Mouse (Mus musculus) forebrain, embryonic 13.5 days (tissue): ENCODE measurements around the gene Tlk2. TPM values are rescaled to one million over a fixed set of nuclear protein-coding genes. Genes with fewer than 3 reads are reported as not detected.
A peak's percentile ranks its signal among the peaks of the same experiment; 100 is the strongest.
"Not testable (repeated sequence)": the region's sequence is repeated elsewhere in the genome, so short reads cannot be mapped to it uniquely, and the experiment has no call there.

Source experiments
- ATAC-seq: fragments of 200-750 bp; cut with Nextera tagmentation; 2 replicates; pipeline ENCODE4 v1.8.0; 2017
- H3K27ac ChIP-seq: fragments of 300-500 bp; sonication (generic); 2 replicates; pipeline ENCODE4 v1.5.1; 2015; ENCODE audit warnings: inconsistent platforms, mild to moderate bottlenecking, moderate library complexity
- H3K27me3 ChIP-seq: fragments of 300-500 bp; sonication (generic); 2 replicates; pipeline ENCODE4 v1.6.1; 2015; ENCODE audit warnings: mild to moderate bottlenecking, inconsistent platforms
- H3K36me3 ChIP-seq: fragments of 300-500 bp; sonication (generic); 2 replicates; pipeline ENCODE4 v1.6.1; 2015; ENCODE audit warnings: mild to moderate bottlenecking, inconsistent platforms; ENCODE audit not compliant: poor library complexity, severe bottlenecking
- H3K4me1 ChIP-seq: fragments of 300-500 bp; sonication (generic); 2 replicates; pipeline ENCODE4 v1.6.1; 2015; ENCODE audit warnings: inconsistent platforms
- H3K4me2 ChIP-seq: fragments of 300-500 bp; sonication (generic); 2 replicates; pipeline ENCODE4 v1.6.1; 2015; ENCODE audit warnings: inconsistent platforms, mild to moderate bottlenecking, moderate library complexity
- H3K4me3 ChIP-seq: fragments of 300-500 bp; sonication (generic); 2 replicates; pipeline ENCODE4 v1.5.1; 2015; ENCODE audit warnings: mild to moderate bottlenecking, inconsistent platforms
- H3K9ac ChIP-seq: fragments of 300-500 bp; sonication (generic); 2 replicates; pipeline ENCODE4 v1.6.1; 2015; ENCODE audit warnings: mild to moderate bottlenecking, inconsistent platforms
- H3K9me3 ChIP-seq: fragments of 300-500 bp; sonication (generic); replicated peaks from 2 replicates; pipeline ENCODE4 v1.6.1; 2016; ENCODE audit warnings: inconsistent platforms
- WGBS: fragments of 180-500 bp; shearing (Covaris S2); methylation state at CpG from one replicate; pipeline ENCODE4 v1.1.7; 2015; 5-methylcytosine and 5-hydroxymethylcytosine counted together
- polyA plus RNA-seq: library from polyadenylated mRNA; unstranded; fragments of >200 nt; fragmentation: Nextera tagmentation; extraction: Ambion mirVana; gene quantifications from 2 replicates; pipeline ENCODE4 v1.2.1, GENCODE M21; 2015

The Tlk2 gene
- 19.3 and 21.0 TPM in 2 replicates for polyA plus RNA-seq

DNA sequence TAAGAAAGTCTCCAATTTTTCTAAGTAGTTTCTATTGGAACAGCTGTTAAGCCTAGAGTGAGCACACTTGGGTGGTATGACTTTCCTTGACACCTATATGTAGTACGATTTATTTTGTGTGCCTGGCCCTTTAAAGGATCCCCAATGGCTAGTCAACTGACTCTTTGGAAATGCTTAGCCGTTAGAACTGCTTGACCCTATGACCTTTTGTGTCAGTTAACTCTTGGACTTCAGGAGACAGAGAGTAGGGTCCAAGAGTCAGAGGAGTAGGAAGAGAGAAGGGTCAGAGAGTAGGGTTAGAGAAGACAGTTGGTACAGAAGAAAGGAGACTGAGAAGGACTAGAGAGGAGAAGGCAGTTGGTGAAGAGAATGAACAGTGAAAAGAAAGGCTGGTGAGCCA, at the start of gene Tlk2:
Gene Tlk2 (plus strand): TSS at position 292 of the 400 bp plus-strand sequence.
- peak within 1 kb of the TSS; percentile 93 for H3K4me3 ChIP-seq
- ATAC-seq = no peak
- peaks cover 22% of the 10 kb centered on the region for H3K4me1 ChIP-seq
- H3K9me3 ChIP-seq = no peaks in the 10 kb centered on the region
- 53% methylated on average over 2 of the region's 2 CpGs for WGBS
- H3K27ac ChIP-seq = 0 out of 2 replicates have a peak within 1 kb of the TSS, but pooled peaks have one; percentile 19
- H3K9ac ChIP-seq = no peak within 1 kb of the TSS
- H3K4me2 ChIP-seq = peak within 1 kb of the TSS; percentile 77
- H3K27me3 ChIP-seq = no peaks in the 10 kb centered on the region
- H3K36me3 ChIP-seq = peaks cover 12% of the 10 kb centered on the region; the same call in 1 of the 2 replicates

DNA sequence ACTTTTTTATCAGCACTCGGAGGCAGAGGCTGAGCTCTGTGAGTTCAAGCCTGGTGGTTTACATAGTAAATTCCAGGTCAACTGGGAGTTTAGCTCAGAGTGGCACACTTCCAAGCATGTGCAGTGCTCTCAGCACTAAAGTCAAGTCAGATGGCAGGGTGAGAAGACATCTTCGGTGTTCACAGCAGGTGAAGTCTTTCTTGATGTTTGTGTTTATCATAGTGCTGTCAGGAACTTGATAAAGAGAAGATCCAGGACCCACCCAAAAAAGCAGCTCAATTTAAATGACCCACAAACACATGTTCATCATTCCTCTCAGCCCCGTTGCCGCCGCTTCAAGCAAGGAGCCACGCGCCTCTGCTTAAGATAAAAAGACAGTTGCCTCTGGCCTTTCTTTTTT, 42.9 kb upstream of the Tlk2 start:
- no peak for ATAC-seq
- H3K27ac ChIP-seq = no peak overlapping the region
- no peak overlapping the region for H3K4me2 ChIP-seq
- no peaks in the 10 kb centered on the region for H3K9me3 ChIP-seq
- no peaks in the 10 kb centered on the region for H3K27me3 ChIP-seq
- no peak overlapping the region for H3K9ac ChIP-seq
- no peak overlapping the region for H3K4me3 ChIP-seq
- H3K36me3 ChIP-seq = peaks cover 99% of the 10 kb centered on the region
- WGBS = 98% methylated on average over 7 of the region's 7 CpGs
- no peaks in the 10 kb centered on the region for H3K4me1 ChIP-seq

DNA sequence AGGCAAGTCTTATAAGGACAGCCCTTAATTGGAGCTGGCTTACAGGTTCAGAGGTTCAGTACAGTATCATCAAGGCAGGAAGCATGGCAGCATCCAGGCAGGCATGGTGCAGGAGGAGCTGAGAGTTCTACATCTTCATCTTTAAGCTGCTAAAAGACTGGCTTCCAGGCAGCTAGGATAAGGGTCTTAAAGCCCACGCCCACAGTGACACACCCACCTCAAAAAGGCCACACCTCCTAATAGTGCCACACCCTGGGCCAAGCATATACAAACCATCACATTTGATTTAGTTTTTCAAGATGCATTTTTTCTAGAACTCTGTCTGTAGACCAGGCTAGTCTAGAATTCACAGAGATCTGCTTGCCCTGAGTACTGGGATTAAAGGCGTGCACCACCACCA, 41.4 kb upstream of the Tlk2 start:
- H3K4me3 ChIP-seq, H3K27me3 ChIP-seq, H3K9me3 ChIP-seq, H3K4me2 ChIP-seq, H3K27ac ChIP-seq, H3K4me1 ChIP-seq, H3K9ac ChIP-seq, ATAC-seq: not testable (repeated sequence)
- WGBS = 96% methylated on average over 2 of the region's 2 CpGs
- peaks cover 95% of the 10 kb centered on the region for H3K36me3 ChIP-seq

DNA sequence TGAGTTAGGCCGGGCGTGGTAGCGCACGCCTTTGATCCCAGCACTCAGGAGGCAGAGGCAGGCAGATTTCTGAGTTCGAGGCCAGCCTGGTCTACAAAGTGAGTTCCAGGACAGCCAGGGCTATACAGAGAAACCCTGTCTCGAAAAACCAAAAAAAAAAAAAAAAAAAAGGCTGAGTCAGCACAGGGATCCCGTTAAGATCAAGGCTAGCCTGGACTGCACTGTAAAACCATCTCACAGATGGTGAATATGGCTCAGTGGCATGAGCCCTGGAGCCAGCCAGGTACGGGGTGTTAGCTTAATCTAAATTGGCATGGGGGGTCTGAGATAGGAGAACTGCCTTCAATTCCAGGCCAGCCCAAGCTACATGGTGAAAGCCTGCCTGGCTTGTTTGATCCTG, 38.1 kb upstream of the Tlk2 start:
- peaks cover 63% of the 10 kb centered on the region for H3K36me3 ChIP-seq
- not testable (repeated sequence) for H3K4me3 ChIP-seq, ATAC-seq, H3K9me3 ChIP-seq, H3K27me3 ChIP-seq, H3K27ac ChIP-seq, H3K9ac ChIP-seq, H3K4me1 ChIP-seq, H3K4me2 ChIP-seq
- 96% methylated on average over 8 of the region's 8 CpGs for WGBS

DNA sequence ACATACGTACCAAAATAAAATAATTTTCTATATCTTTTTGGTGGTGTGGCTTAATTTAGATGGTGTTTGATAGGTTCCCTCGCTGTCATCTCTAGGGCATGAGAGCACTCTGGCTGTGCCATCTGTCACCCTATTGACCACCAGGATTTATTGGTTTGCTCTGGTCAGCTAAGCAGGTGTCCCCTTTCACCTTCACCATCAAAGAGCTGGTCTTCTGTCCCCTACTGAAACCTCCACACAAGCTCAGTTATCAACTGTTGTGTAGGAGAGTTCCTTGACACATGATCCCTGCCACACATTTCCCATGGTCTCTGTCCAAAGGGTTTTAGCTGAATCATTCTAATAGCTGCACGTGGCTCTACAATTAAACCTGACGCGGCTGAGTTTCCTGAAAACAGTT, 37.5 kb upstream of the Tlk2 start:
- no peak overlapping the region for H3K27ac ChIP-seq
- H3K36me3 ChIP-seq = peaks cover 57% of the 10 kb centered on the region
- WGBS = 97% methylated on average over 5 of the region's 5 CpGs
- no peak overlapping the region for H3K9ac ChIP-seq
- no peak overlapping the region for H3K4me2 ChIP-seq
- no peaks in the 10 kb centered on the region for H3K9me3 ChIP-seq
- no peaks in the 10 kb centered on the region for H3K4me1 ChIP-seq
- no peak overlapping the region for H3K4me3 ChIP-seq
- H3K27me3 ChIP-seq = no peaks in the 10 kb centered on the region
- ATAC-seq = no peak

DNA sequence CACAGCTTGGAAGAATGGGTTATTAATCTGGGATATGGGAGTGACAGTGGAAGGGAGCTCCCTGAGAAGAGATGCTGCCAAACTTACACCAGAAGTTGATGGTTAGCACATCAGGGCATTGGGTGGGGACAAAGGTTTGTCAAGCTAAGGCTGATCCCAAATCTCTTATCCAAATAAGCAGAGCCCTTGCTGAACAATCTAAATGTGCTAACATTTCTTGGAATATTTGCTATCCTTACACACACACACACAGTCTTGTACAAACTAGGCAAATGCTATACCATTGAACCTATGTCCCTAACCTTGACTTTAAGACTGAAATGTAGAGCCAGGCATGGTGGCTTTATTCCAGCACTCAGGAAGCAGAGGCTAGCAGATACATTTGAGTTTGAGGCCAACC, 35.0 kb upstream of the Tlk2 start:
- no peak for ATAC-seq

DNA sequence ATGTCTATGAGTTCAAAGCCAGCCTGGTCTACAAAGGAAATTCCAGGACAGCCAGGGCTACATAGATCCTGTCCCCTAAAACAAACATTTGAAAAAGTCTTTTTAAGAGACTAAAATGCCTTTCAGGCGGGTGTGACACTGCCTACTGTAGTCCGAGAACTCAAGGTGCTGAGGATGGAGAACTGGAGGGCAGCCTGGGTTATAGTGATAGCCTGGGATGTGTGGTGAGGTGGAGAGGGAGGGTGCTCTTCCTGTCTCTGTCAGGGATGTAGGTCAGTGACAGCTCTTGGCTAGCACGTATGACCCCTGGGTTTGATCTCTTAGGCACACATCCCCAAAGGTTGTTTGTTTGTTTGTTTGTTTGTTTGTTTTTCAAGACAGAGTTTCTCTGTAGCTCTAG, 34.5 kb upstream of the Tlk2 start:
- Histone ChIP-seq H3K27me3 (no peaks in the 10 kb centered on the region), H3K4me1 (no peaks in the 10 kb centered on the region), H3K9ac (no peak overlapping the region), H3K4me2 (no peak overlapping the region), H3K9me3 (no peaks in the 10 kb centered on the region), H3K4me3 (no peak overlapping the region), H3K36me3 (peaks cover 28% of the 10 kb centered on the region), H3K27ac (no peak overlapping the region)
- ATAC-seq = no peak
- 84% methylated on average over 3 of the region's 3 CpGs for WGBS

More for the DNA sequence above, 35.0 kb upstream of the Tlk2 start:
- no peak overlapping the region for H3K4me2 ChIP-seq
- H3K27ac ChIP-seq = no peak overlapping the region
- H3K4me1 ChIP-seq = no peaks in the 10 kb centered on the region
- H3K9me3 ChIP-seq = no peaks in the 10 kb centered on the region
- H3K36me3 ChIP-seq = peaks cover 32% of the 10 kb centered on the region
- no peaks in the 10 kb centered on the region for H3K27me3 ChIP-seq
- no peak overlapping the region for H3K9ac ChIP-seq
- no peak overlapping the region for H3K4me3 ChIP-seq

DNA sequence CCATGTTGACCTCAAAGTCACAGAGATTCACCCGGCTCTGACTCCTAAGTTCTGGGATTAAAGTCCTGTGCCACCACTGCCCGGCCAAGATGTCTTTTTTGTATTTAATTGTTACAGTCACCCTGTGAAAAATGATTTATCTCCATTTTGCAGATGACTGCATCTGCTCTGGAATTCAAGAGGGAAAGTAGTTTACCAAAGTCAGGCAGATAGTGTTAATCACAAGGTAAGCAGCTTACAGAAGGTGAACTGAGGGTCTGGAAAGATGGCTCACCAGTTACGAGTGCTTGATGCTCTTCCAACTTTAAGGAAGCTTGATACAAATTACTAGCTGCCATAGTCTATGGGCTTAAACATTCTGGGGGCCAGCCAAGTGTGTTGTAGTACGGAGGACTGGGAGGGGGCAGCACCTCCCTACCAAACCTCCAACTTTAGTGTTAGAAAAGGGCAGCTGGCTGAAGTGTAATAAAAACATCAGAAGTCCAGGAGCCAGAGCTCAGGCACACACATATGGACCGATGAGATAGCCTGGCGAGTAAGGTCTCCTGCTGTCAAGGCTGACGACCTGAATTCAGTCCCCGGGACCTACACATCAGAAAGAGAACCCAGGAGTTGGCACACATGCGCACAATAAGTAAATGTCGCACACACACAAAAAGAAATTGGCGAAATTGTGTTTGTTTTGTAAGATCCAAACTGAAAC, 33.9 kb upstream of the Tlk2 start:
- H3K4me3 ChIP-seq = no peak overlapping the region
- no peak overlapping the region for H3K27ac ChIP-seq
- H3K36me3 ChIP-seq = peaks cover 22% of the 10 kb centered on the region
- no peaks in the 10 kb centered on the region for H3K27me3 ChIP-seq
- ATAC-seq = no peak
- H3K4me2 ChIP-seq = no peak overlapping the region
- no peaks in the 10 kb centered on the region for H3K4me1 ChIP-seq
- H3K9ac ChIP-seq = no peak overlapping the region
- WGBS = 86% methylated on average over 11 of the region's 11 CpGs
- no peaks in the 10 kb centered on the region for H3K9me3 ChIP-seq

DNA sequence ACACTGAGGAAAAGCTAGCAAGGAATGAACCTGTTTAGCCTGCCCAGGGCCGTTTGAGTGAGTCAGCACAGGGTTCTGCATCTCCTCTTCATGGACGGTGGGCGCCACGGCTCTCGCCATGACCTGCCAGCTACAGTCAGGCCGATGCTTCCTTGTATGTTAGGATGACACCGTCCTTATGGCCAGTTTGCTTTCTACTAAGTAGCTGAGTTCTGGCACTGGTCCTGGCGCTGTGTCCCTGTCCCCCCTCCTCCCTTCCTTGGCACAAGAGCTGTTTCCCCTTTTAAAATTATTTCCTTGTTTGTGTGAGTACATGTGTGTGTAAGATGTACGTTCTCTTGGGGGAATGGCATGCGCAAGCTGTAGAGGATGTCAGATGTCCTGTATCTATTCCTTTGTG, 33.4 kb upstream of the Tlk2 start:
- no peaks in the 10 kb centered on the region for H3K27me3 ChIP-seq
- WGBS = 91% methylated on average over 10 of the region's 10 CpGs
- no peaks in the 10 kb centered on the region for H3K4me1 ChIP-seq
- no peak for ATAC-seq
- no peak overlapping the region for H3K4me2 ChIP-seq
- H3K36me3 ChIP-seq = peaks cover 16% of the 10 kb centered on the region; the same call in 1 of the 2 replicates
- no peak overlapping the region for H3K27ac ChIP-seq
- H3K9ac ChIP-seq = no peak overlapping the region
- H3K9me3 ChIP-seq = no peaks in the 10 kb centered on the region
- no peak overlapping the region for H3K4me3 ChIP-seq

DNA sequence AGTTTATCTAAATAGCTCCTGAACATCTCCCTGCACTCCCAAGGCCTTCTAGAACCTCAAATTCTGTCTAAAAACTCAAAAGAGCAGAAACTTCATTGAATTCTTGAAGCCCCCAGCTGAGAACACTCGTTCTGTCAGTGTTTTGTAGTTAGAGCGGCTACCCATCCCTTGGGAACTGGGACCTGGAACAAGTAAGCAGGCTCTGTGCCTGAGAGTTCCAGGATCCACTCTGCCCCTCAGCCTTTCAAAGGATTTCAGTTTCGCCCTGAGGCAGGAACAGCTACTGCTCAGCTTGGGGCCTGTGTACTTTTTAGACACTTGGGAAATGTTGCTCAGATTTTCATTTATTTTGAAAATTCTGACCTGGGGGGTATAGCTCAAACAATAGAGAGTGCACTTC, 32.0 kb upstream of the Tlk2 start, which contains the start of gene Gm10842:
Gene Gm10842 (plus strand): TSS at position 301 of the 400 bp plus-strand sequence.
- no peaks in the 10 kb centered on the region for H3K27me3 ChIP-seq
- H3K27ac ChIP-seq = no peak within 1 kb of the TSS
- 76% methylated on average over 3 of the region's 3 CpGs for WGBS
- no peak within 1 kb of the TSS for H3K4me3 ChIP-seq
- ATAC-seq = no peak
- H3K9ac ChIP-seq = no peak within 1 kb of the TSS
- no peak within 1 kb of the TSS for H3K4me2 ChIP-seq
- no peaks in the 10 kb centered on the region for H3K4me1 ChIP-seq
- H3K9me3 ChIP-seq = no peaks in the 10 kb centered on the region
- 0 out of 2 replicates have a peak, but pooled peaks cover 4% of the 10 kb centered on the region for H3K36me3 ChIP-seq

DNA sequence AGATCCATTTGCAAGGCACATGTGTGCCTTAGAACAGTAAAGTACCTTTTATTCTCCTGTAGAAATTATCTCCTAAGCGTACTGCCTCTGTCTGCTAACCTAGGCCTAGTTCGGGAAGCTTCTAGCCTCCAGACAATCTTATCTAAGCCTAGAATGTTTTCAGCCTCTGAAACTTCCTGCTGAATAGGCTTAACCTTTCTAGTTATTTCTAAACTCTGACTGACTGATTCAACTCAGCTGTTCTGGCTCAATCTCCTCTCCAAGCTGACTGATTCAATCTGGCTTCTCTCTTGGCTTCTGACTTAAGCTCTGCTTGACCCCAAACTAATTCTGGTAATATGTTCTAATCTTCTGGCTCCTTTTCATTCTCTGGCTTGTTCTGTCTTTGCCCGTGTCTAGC, 29.3 kb upstream of the Tlk2 start:
- H3K4me2 ChIP-seq = no peak overlapping the region
- H3K27ac ChIP-seq = no peak overlapping the region
- no peak overlapping the region for H3K9ac ChIP-seq
- 76% methylated on average over 3 of the region's 3 CpGs for WGBS
- no peaks in the 10 kb centered on the region for H3K36me3 ChIP-seq
- H3K9me3 ChIP-seq = no peaks in the 10 kb centered on the region
- H3K4me3 ChIP-seq = no peak overlapping the region
- peaks cover 9% of the 10 kb centered on the region for H3K4me1 ChIP-seq
- no peak for ATAC-seq
- no peaks in the 10 kb centered on the region for H3K27me3 ChIP-seq

DNA sequence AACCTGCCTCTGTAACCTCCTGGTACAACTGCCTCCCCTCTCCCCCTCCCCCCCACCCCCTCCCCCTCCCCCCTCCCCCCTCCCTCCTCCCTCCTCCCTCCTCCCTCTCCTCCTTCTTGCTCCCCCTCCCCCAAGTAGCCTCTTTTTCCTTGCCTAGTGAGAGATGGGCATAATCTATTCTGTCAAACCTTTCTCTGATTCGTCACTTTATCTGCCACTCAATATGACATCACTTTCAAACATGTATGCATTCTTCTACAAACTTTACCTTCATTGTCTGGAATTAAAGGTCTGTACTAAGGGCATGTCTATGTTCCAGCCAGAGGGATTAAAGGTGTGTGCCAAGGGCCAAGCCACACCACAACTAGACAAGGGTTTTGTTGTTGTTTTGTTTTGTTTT, 28.8 kb upstream of the Tlk2 start:
- Histone ChIP-seq H3K27ac (no peak overlapping the region), H3K36me3 (no peaks in the 10 kb centered on the region), H3K4me2 (no peak overlapping the region), H3K27me3 (no peaks in the 10 kb centered on the region), H3K4me3 (no peak overlapping the region), H3K9me3 (no peaks in the 10 kb centered on the region), H3K9ac (no peak overlapping the region), H3K4me1 (peaks cover 9% of the 10 kb centered on the region)
- WGBS = 94% methylated on average over 1 of the region's 1 CpGs
- ATAC-seq = no peak

DNA sequence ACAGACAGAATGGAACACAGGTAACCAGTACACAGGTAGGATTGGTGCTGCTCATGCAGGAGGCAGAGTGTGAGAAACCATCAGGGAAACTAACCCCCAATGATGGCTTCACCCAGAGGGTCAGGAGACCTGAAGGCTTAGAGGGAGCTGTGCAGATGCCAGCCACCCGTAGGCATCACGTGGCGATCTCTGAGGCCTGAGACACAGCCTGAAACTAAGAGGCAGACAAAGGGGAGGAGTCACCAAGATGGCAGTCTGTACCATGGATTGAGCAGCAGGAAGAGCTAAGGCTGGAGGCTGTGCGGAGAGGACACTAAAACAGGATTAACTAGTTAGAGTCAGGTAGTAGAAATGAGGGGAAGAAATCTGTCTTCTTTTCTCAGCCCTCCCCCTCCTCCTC, 27.9 kb upstream of the Tlk2 start:
- no peak overlapping the region for H3K9ac ChIP-seq

More for the DNA sequence above, 27.9 kb upstream of the Tlk2 start:
- H3K9me3 ChIP-seq = no peaks in the 10 kb centered on the region
- peaks cover 9% of the 10 kb centered on the region for H3K4me1 ChIP-seq
- no peak overlapping the region for H3K4me2 ChIP-seq
- no peaks in the 10 kb centered on the region for H3K36me3 ChIP-seq
- no peak for ATAC-seq
- no peak overlapping the region for H3K27ac ChIP-seq
- H3K27me3 ChIP-seq = no peaks in the 10 kb centered on the region
- 80% methylated on average over 4 of the region's 4 CpGs for WGBS
- H3K4me3 ChIP-seq = no peak overlapping the region
